Mouse (Mus musculus) stomach, postnatal 0 days (tissue): ENCODE results near the gene Nodal. TPM values are rescaled to one million over a fixed set of nuclear protein-coding genes. Genes with fewer than 3 reads are reported as not detected.

Experiments
- ATAC-seq: fragments of 200-750 bp; cut with Nextera tagmentation; 2 replicates; pipeline ENCODE4 v1.8.0; 2017; ENCODE audit not compliant: low FRiP score, low TSS enrichment
- DNase-seq: peaks from one replicate; pipeline ENCODE4 v3.0.0-alpha.2; 2016; ENCODE audit warnings: low spot score
- H3K27ac ChIP-seq: fragments of 300-500 bp; sonication (generic); replicated peaks from 2 replicates; pipeline ENCODE4 v1.5.1; 2014; ENCODE audit warnings: mild to moderate bottlenecking, control low read depth
- H3K27me3 ChIP-seq: fragments of 300-500 bp; sonication (generic); 2 replicates; pipeline ENCODE4 v1.6.1; 2014; ENCODE audit warnings: low read length; ENCODE audit not compliant: control insufficient read depth, insufficient read depth
- H3K36me3 ChIP-seq: fragments of 300-500 bp; sonication (generic); 2 replicates; pipeline ENCODE4 v1.6.1; 2014; ENCODE audit warnings: low read length, mixed read lengths; ENCODE audit not compliant: control insufficient read depth, insufficient read depth
- H3K4me1 ChIP-seq: fragments of 300-500 bp; sonication (generic); replicated peaks from 2 replicates; pipeline ENCODE4 v1.6.1; 2014; ENCODE audit warnings: antibody characterized with exemption; ENCODE audit not compliant: control insufficient read depth, insufficient read depth
- H3K4me2 ChIP-seq: fragments of 300-500 bp; sonication (generic); replicated peaks from 2 replicates; pipeline ENCODE4 v1.6.1; 2014; ENCODE audit warnings: low read depth, mild to moderate bottlenecking, control low read depth, moderate library complexity
- H3K4me3 ChIP-seq: fragments of 300-500 bp; sonication (generic); 2 replicates; pipeline ENCODE4 v1.5.1; 2014; ENCODE audit warnings: low read depth, low read length, control low read depth
- H3K9ac ChIP-seq: fragments of 300-500 bp; sonication (generic); 2 replicates; pipeline ENCODE4 v1.6.1; 2014; ENCODE audit warnings: mild to moderate bottlenecking, low read length, control low read depth, mixed read lengths
- H3K9me3 ChIP-seq: fragments of 300-500 bp; sonication (generic); 2 replicates; pipeline ENCODE4 v1.6.1; 2016; ENCODE audit warnings: low read length; ENCODE audit not compliant: control insufficient read depth
- CTCF ChIP-seq: IDR thresholded peaks from 2 replicates; pipeline ENCODE4 v1.5.1; 2016; ENCODE audit warnings: antibody characterized with exemption, low read depth, mild to moderate bottlenecking, moderate library complexity
- EP300 ChIP-seq: optimal IDR thresholded peaks from 2 replicates; pipeline ENCODE3; 2016; ENCODE audit warnings: antibody characterized with exemption
- WGBS: fragments of 180-500 bp; shearing (Covaris S2); extraction: QIAGEN DNeasy Blood & Tissue Kit; methylation state at CpG from one replicate; pipeline ENCODE4 v1.1.7; 2014; 5-methylcytosine and 5-hydroxymethylcytosine counted together
- polyA plus RNA-seq: library from polyadenylated mRNA; unstranded; fragments of >200 nt; fragmentation: Nextera tagmentation; extraction: Ambion mirVana; gene quantifications from 2 replicates; pipeline ENCODE4 v1.2.1, GENCODE M21; 2015

The Nodal gene
- polyA plus RNA-seq, 1 experiment from 2014 or later, result not detected

DNA sequence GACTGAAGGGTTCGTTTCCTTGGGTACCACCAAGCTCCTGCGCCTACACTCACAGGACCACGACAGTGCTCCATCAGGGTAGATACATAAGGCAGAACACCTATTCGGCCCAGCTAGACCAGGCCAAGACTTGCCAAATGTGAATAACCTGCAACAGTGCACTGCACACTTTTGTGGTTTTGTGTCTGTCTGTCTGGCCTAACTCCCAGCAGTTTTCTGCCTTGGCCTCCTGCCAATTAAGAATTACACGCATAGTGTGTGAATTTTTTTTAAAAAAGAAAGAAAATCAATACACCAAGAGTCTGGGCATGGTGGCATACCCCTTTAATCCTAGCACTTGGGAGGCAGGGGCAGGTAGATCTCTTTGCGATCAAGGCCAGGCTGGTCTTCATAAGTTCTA is 10.2 kb downstream of the Nodal start:
- Histone ChIP-seq H3K4me2 (no peak overlapping the region), H3K27ac (no peak overlapping the region), H3K36me3 (peaks cover 10% of the 10 kb centered on the region; the same call in 1 of the 2 replicates), H3K9me3 (no peaks in the 10 kb centered on the region), H3K4me1 (peaks cover 4% of the 10 kb centered on the region), H3K4me3 (no peak overlapping the region), H3K27me3 (no peaks in the 10 kb centered on the region), H3K9ac (no peak overlapping the region)
- WGBS, result 82% methylated on average over 6 of the region's 6 CpGs
- DNase-seq, result no peak
- ATAC-seq, result no peak
- no peak for TF ChIP-seq CTCF
- TF ChIP-seq EP300, result no peak

DNA sequence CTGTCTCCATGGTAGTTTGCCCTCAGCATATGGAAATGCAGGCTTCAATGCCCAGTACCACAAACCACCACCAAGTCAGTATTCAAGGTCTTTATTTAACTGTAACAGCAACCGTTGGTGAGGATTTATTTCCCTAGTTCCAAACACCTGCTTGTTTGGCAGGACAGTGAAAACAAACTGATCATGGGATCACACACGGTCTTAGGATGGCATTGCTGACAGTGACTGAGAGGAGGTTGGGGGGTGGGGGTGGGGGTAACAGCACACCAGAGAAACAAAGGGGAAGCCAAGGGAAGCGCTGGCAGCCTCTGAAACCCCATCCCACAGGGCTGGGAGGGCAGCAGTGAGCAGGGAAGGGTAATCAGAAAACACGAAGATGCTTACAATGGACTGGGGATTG is 10.6 kb downstream of the Nodal start:
- H3K9me3 ChIP-seq, result no peaks in the 10 kb centered on the region
- no peak overlapping the region for H3K9ac ChIP-seq
- peaks cover 14% of the 10 kb centered on the region; the same call in 1 of the 2 replicates for H3K36me3 ChIP-seq
- DNase-seq (no peak), ATAC-seq (no peak)
- peaks cover 4% of the 10 kb centered on the region for H3K4me1 ChIP-seq
- no peak overlapping the region for H3K4me2 ChIP-seq
- no peak overlapping the region for H3K27ac ChIP-seq
- no peak for TF ChIP-seq EP300
- TF ChIP-seq CTCF, result no peak
- 59% methylated on average over 4 of the region's 4 CpGs for WGBS
- no peaks in the 10 kb centered on the region for H3K27me3 ChIP-seq
- no peak overlapping the region for H3K4me3 ChIP-seq

DNA sequence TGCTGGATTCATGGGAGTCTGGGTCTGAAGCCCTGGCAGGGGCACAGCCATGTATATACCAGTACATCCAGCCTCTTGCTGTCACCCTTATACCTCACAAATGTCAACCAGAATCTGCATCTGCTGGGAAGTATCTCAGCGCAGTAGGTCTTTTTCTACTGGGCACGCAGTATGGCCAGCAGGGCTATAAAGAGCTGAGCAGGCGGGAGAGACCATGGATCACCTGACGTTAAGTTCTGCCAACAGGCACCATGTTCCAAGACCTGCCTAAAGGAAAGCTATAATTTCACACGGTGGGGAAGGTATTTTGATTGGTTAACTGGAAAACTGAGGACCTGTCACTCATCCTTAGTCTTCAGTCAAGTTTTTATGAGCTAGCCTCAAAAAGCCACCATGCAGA is 11.3 kb downstream of the Nodal start:
- WGBS, result 95% methylated on average over 5 of the region's 5 CpGs
- no peak for DNase-seq
- H3K36me3 ChIP-seq, result peaks cover 19% of the 10 kb centered on the region
- no peak for ATAC-seq
- H3K9ac ChIP-seq, result no peak overlapping the region
- no peak for TF ChIP-seq CTCF
- no peak for TF ChIP-seq EP300
- H3K4me3 ChIP-seq, result no peak overlapping the region
- H3K27ac ChIP-seq, result no peak overlapping the region
- peaks cover 4% of the 10 kb centered on the region for H3K4me1 ChIP-seq
- no peaks in the 10 kb centered on the region for H3K9me3 ChIP-seq
- H3K4me2 ChIP-seq, result no peak overlapping the region
- H3K27me3 ChIP-seq, result no peaks in the 10 kb centered on the region

DNA sequence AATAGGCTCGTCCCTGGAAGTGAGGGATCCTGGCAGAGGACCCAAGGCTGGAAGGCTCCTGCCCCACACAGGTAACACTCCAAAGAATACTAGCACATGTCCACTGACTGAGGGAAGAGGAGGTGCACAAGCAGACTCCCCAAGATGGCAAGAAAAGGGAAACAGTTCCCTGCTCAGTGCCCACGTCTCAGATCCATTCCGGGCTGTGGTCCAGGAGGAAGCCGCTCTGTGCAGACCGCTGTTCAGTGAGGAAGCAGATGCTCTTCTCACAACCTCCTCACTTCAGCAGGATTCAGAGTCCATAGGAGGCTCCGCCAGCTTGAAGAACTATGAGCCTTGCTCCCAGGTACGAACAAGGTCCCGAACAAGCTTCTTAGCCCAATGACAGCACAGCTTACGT is 13.6 kb downstream of the Nodal start:
- H3K9me3 ChIP-seq, result no peaks in the 10 kb centered on the region
- no peaks in the 10 kb centered on the region for H3K27me3 ChIP-seq
- no peak for DNase-seq
- WGBS, result 92% methylated on average over 9 of the region's 9 CpGs
- peaks cover 28% of the 10 kb centered on the region for H3K36me3 ChIP-seq
- TF ChIP-seq CTCF, result no peak
- TF ChIP-seq EP300, result no peak
- H3K4me2 ChIP-seq, result no peak overlapping the region
- no peaks in the 10 kb centered on the region for H3K4me1 ChIP-seq
- H3K4me3 ChIP-seq, result no peak overlapping the region
- no peak for ATAC-seq
- H3K9ac ChIP-seq, result no peak overlapping the region
- no peak overlapping the region for H3K27ac ChIP-seq

DNA sequence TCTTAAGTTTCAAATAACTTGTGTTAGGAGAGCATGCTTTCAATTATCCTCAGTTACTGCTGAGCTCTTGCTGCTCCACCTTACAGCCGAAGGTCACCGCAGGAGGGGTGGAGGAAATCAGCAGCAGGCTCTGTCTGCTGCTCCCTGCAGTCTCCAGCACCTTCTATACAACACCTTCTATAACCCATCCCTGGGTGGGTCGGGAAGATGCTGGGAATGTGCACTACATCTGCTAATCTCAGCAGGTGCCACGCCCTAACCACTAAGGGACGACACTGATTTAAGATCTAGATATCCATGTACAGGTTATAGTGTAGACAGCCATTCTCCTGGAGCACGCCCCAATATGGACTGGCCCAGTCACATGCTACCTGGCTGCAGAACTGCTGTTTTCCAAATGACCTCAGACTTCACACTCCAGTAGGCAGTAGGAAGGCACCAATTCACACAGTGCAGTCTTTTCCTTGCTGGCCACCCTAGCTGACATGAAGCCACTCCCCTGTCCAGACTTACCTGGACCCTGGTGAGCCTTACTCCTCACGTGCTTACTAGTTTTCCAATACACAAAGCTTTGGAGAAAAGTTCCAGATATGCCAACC is 22.5 kb downstream of the Nodal start:
- 83% methylated on average over 7 of the region's 7 CpGs for WGBS
- ATAC-seq, result peak; percentile 64

DNA sequence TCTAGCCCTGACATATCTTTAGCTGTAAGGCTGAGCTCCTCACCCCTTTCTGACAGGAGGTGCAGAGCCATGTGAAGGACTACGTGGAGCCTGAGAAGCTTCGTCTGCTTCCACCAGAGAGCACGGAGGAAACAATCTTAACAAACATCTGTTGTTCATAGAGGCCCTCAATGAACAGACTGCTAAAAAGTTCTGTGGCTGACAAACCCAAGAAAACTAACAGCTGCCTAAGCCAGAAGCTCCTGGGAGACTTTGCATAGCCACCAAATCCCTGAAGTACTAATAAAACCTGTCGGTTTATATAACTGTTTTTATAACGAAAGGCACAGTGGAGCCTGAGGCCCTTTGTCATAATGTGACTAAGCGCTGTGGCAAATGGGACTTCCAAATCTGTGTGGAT is 25.7 kb downstream of the Nodal start:
- DNase-seq, result no peak
- H3K36me3 ChIP-seq, result no peaks in the 10 kb centered on the region

More for the DNA sequence above, 22.5 kb downstream of the Nodal start:
- Histone ChIP-seq H3K4me2 (no peak overlapping the region), H3K36me3 (no peaks in the 10 kb centered on the region), H3K27me3 (no peaks in the 10 kb centered on the region), H3K9me3 (no peaks in the 10 kb centered on the region), H3K4me3 (no peak overlapping the region), H3K4me1 (no peaks in the 10 kb centered on the region), H3K9ac (no peak overlapping the region), H3K27ac (no peak overlapping the region)
- TF ChIP-seq EP300 (no peak), CTCF (no peak)
- DNase-seq, result no peak

More for the DNA sequence above, 25.7 kb downstream of the Nodal start:
- 36% methylated on average over 6 of the region's 6 CpGs for WGBS
- H3K9ac ChIP-seq, result no peak overlapping the region
- H3K27ac ChIP-seq, result no peak overlapping the region
- no peak for TF ChIP-seq CTCF
- TF ChIP-seq EP300, result no peak
- no peaks in the 10 kb centered on the region for H3K27me3 ChIP-seq
- 0 out of 2 replicates have a peak, but pooled peaks cover 2% of the 10 kb centered on the region for H3K4me1 ChIP-seq
- no peak for ATAC-seq
- no peaks in the 10 kb centered on the region for H3K9me3 ChIP-seq
- no peak overlapping the region for H3K4me3 ChIP-seq
- no peak overlapping the region for H3K4me2 ChIP-seq
